Comparison of ENCODE assay signal across 7 mouse cellular contexts in genomic region chr14:31335765-31336164, GRCm38 (mm10). TPM values are rescaled to one million over a fixed set of nuclear protein-coding genes. Genes with fewer than 3 reads are reported as not detected.
DNase-seq lines count a peak whose midpoint lies in the region; ATAC-seq lines count a peak whose summit lies in the region.

No protein-coding gene starts in this region.

- H3K27ac ChIP-seq in embryonic facial prominence, embryonic 15.5 days (replicated peaks): no peak overlapping the region
- no peak overlapping the region for H3K27ac ChIP-seq in intestine, embryonic 14.5 days (ENCODE audit: low read depth)
- no peak overlapping the region for H3K27ac ChIP-seq in neural tube, embryonic 12.5 days

- H3K36me3 ChIP-seq in embryonic facial prominence, embryonic 15.5 days: peaks cover 4% of the 10 kb centered on the region; the same call in 1 of the 2 replicates
- H3K36me3 ChIP-seq in intestine, embryonic 14.5 days (ENCODE audit: control insufficient read depth, insufficient read depth, low read length): peaks cover 8% of the 10 kb centered on the region
- H3K36me3 ChIP-seq in neural tube, embryonic 12.5 days: peaks cover 3% of the 10 kb centered on the region; the same call in 1 of the 2 replicates

- H3K9me3 ChIP-seq in embryonic facial prominence, embryonic 15.5 days (replicated peaks): no peaks in the 10 kb centered on the region
- H3K9me3 ChIP-seq in intestine, embryonic 14.5 days (ENCODE audit: control insufficient read depth, low read length): no peaks in the 10 kb centered on the region
- H3K9me3 ChIP-seq in neural tube, embryonic 12.5 days: no peaks in the 10 kb centered on the region

- peak; percentile 13 to 28 for DNase-seq in layer of hippocampus, postnatal 14 days (ENCODE audit: low spot score in 2 of 2)
- no peak for DNase-seq in layer of hippocampus, adult 9-10 months (ENCODE audit: low spot score)
- no peak for DNase-seq in intestine, embryonic 14.5 days (ENCODE audit: low spot score)
- no peak for DNase-seq in embryo, embryonic 9.5 days (ENCODE audit: extremely low spot score)

- H3K4me2 ChIP-seq in embryonic facial prominence, embryonic 15.5 days (replicated peaks): peak overlapping the region; percentile 61
- peak overlapping the region; percentile 51 for H3K4me2 ChIP-seq in intestine, embryonic 14.5 days (ENCODE audit: low read length)
- H3K4me2 ChIP-seq in neural tube, embryonic 12.5 days (replicated peaks): peak overlapping the region; percentile 68

- peak overlapping the region; percentile 98 for H3K4me3 ChIP-seq in embryonic facial prominence, embryonic 15.5 days (replicated peaks)
- peak overlapping the region; percentile 86 for H3K4me3 ChIP-seq in intestine, embryonic 14.5 days (ENCODE audit: low read depth, low read length)
- peak overlapping the region; percentile 87; the same call in 1 of the 2 replicates for H3K4me3 ChIP-seq in neural tube, embryonic 12.5 days

- 41% methylated on average over 3 of the region's 3 CpGs for WGBS in embryonic facial prominence, embryonic 15.5 days
- 58% methylated on average over 3 of the region's 3 CpGs for WGBS in intestine, embryonic 14.5 days
- 59% methylated on average over 3 of the region's 3 CpGs for WGBS in neural tube, embryonic 12.5 days

- no peaks in the 10 kb centered on the region for H3K27me3 ChIP-seq in embryonic facial prominence, embryonic 15.5 days
- H3K27me3 ChIP-seq in intestine, embryonic 14.5 days (replicated peaks; ENCODE audit: control insufficient read depth, insufficient read depth, low read length): no peaks in the 10 kb centered on the region
- no peaks in the 10 kb centered on the region for H3K27me3 ChIP-seq in neural tube, embryonic 12.5 days (replicated peaks)

- H3K9ac ChIP-seq in embryonic facial prominence, embryonic 15.5 days: no peak overlapping the region
- no peak overlapping the region for H3K9ac ChIP-seq in intestine, embryonic 14.5 days (ENCODE audit: low read length)
- H3K9ac ChIP-seq in neural tube, embryonic 12.5 days: no peak overlapping the region

- H3K4me1 ChIP-seq in embryonic facial prominence, embryonic 15.5 days: peaks cover 4% of the 10 kb centered on the region
- H3K4me1 ChIP-seq in intestine, embryonic 14.5 days (replicated peaks; ENCODE audit: control insufficient read depth, insufficient read depth, low read length): 0 out of 2 replicates have a peak, but pooled peaks cover 3% of the 10 kb centered on the region
- H3K4me1 ChIP-seq in neural tube, embryonic 12.5 days: peaks cover 18% of the 10 kb centered on the region

- ATAC-seq in embryonic facial prominence, embryonic 15.5 days (ENCODE audit: insufficient number of reproducible peaks, low FRiP score, low TSS enrichment, low read depth): no peak
- no peak for ATAC-seq in intestine, embryonic 14.5 days (replicated peaks; ENCODE audit: low FRiP score, low TSS enrichment, low read depth)
- ATAC-seq in neural tube, embryonic 12.5 days (ENCODE audit: low FRiP score, low read depth): no peak
- ATAC-seq in activated CD4-positive, CD25-positive, alpha-beta regulatory T cell, adult 4 months: no peak

RNA-seq across cellular contexts. Expression of gene Capn7, which starts 0.7 kb away (rescaled TPM):
- total RNA-seq in layer of hippocampus, postnatal 14 days (2021): 10 to 100 TPM; 36.6 to 41.0 TPM
- 41.6 and 42.3 TPM in 2 replicates for polyA plus RNA-seq in embryonic facial prominence, embryonic 15.5 days (2015; fragmentation: Nextera tagmentation; extraction: Ambion mirVana)
- 37.0 and 43.3 TPM in 2 replicates for polyA plus RNA-seq in intestine, embryonic 14.5 days (2014; fragmentation: Nextera tagmentation; extraction: Ambion mirVana)
- 57.9 and 60.7 TPM in 2 replicates for polyA plus RNA-seq in neural tube, embryonic 12.5 days (2016; fragmentation: Nextera tagmentation; extraction: Ambion mirVana)
- 10 to 100 TPM; 18.1 to 18.6 TPM for polyA plus RNA-seq in activated CD4-positive, CD25-positive, alpha-beta regulatory T cell, adult 4 months (2017; shearing (Covaris generic))

RNA-seq across cellular contexts. Expression of gene Dnah1, which starts 12.1 kb away (rescaled TPM):
- total RNA-seq in layer of hippocampus, postnatal 14 days (2021): 1 to 10 TPM; 2.4 TPM
- polyA plus RNA-seq in embryonic facial prominence, embryonic 15.5 days (2015; fragmentation: Nextera tagmentation; extraction: Ambion mirVana): 6.0 and 7.2 TPM in 2 replicates
- 5.4 and 6.9 TPM in 2 replicates for polyA plus RNA-seq in intestine, embryonic 14.5 days (2014; fragmentation: Nextera tagmentation; extraction: Ambion mirVana)
- 4.7 and 5.1 TPM in 2 replicates for polyA plus RNA-seq in neural tube, embryonic 12.5 days (2016; fragmentation: Nextera tagmentation; extraction: Ambion mirVana)
- polyA plus RNA-seq in activated CD4-positive, CD25-positive, alpha-beta regulatory T cell, adult 4 months (2017; shearing (Covaris generic)): under 1 TPM in 1 of 2 experiments, not detected in 1; 0.04 TPM

Comparison
In these comparisons a context has a peak if more than half of its experiments do, and no peak if none do; other contexts are left out.
1. DNase-seq: peak in layer of hippocampus, postnatal 14 days (2 of 2); none in layer of hippocampus, adult 9-10 months (single experiment), intestine, embryonic 14.5 days (single experiment) and embryo, embryonic 9.5 days (single experiment).
2. Peak in every context shown above with its lines, with median percentiles within 50 percentile points of each other: H3K4me2 ChIP-seq and H3K4me3 ChIP-seq.